Mouse (Mus musculus): ENCODE data around the gene Usp30. TPM values are rescaled to one million over a fixed set of nuclear protein-coding genes. Genes with fewer than 3 reads are reported as not detected.
A peak's percentile ranks its signal among the peaks of the same experiment; 100 is the strongest.

The Usp30 gene
- polyA plus RNA-seq (2016; fragmentation: Nextera tagmentation; extraction: Ambion mirVana): 12.7 and 15.5 TPM in 2 replicates

DNA sequence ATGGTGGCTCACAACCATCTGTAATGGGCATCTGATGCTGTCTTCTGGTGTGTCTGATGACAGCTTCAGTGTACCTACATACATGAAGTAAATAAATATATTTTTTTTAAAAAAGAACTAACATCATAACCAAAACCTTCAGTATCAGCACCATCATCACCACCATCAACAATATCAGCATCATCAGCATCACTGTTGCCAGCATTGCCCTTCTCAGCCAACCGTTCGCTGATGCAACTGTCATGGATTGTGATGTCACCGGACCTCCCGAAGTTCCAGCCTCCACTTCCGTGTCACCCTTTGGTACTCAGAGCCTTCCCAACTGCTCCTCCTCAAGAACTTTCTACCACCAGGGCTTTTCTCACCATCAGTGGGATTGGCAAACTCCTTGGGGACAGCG, at the start of gene Usp30:
TSS of gene Usp30 (plus strand) at position 301 of the 400 bp plus-strand sequence.
- WGBS: 95% methylated on average over 6 of the region's 6 CpGs
- DNase-seq (ENCODE audit: low spot score): no peak
- H3K27ac ChIP-seq: no peak within 1 kb of the TSS
- H3K9me3 ChIP-seq (replicated peaks): no peaks in the 10 kb centered on the region
- no peaks in the 10 kb centered on the region for H3K27me3 ChIP-seq (ENCODE audit: low read depth, poor library complexity, severe bottlenecking)
- peaks cover 10% of the 10 kb centered on the region; the same call in 1 of the 2 replicates for H3K4me1 ChIP-seq
- H3K4me3 ChIP-seq: no peak within 1 kb of the TSS
- H3K36me3 ChIP-seq: no peaks in the 10 kb centered on the region

- no peak for DNase-seq (ENCODE audit: low spot score)
- Histone ChIP-seq H3K9me3 (replicated peaks) (no peaks in the 10 kb centered on the region), H3K36me3 (no peaks in the 10 kb centered on the region), H3K4me3 (no peak overlapping the region; the same call in 1 of the 2 replicates), H3K4me1 (peaks cover 16% of the 10 kb centered on the region), H3K27ac (no peak overlapping the region), H3K27me3 (ENCODE audit: low read depth, poor library complexity, severe bottlenecking) (no peaks in the 10 kb centered on the region)
- 66% methylated on average over 6 of the region's 6 CpGs for WGBS
Observed at GRCm38 (mm10) chr5:114024390-114024789, 40.9 kb upstream of the Usp30 start.

DNA sequence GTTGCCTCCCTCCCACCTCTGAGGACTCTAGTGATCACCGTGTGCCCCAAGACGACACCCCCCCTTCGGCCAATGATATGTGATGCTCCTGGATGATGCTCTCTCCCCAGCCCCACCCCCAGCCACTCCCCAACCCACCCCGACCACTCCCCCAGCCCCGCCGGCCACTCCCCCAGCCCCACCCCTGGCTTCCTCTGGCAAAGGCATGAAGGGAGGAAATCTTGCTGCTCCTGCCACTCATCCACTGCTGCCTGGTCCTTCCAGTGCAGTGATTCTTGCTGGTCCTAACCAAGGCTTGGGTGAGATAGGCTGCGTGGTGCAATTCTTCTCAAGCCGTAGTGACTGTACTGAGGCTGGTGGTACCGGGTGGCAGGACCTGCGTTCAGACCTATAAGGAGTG, 40.4 kb upstream of the Usp30 start:
- Histone ChIP-seq H3K27ac (no peak overlapping the region), H3K27me3 (ENCODE audit: low read depth, poor library complexity, severe bottlenecking) (no peaks in the 10 kb centered on the region), H3K9me3 (replicated peaks) (no peaks in the 10 kb centered on the region), H3K4me3 (no peak overlapping the region; the same call in 1 of the 2 replicates), H3K4me1 (peaks cover 16% of the 10 kb centered on the region), H3K36me3 (no peaks in the 10 kb centered on the region)
- DNase-seq (ENCODE audit: low spot score): peak; percentile 46
- 8% methylated on average over 10 of the region's 10 CpGs for WGBS

DNA sequence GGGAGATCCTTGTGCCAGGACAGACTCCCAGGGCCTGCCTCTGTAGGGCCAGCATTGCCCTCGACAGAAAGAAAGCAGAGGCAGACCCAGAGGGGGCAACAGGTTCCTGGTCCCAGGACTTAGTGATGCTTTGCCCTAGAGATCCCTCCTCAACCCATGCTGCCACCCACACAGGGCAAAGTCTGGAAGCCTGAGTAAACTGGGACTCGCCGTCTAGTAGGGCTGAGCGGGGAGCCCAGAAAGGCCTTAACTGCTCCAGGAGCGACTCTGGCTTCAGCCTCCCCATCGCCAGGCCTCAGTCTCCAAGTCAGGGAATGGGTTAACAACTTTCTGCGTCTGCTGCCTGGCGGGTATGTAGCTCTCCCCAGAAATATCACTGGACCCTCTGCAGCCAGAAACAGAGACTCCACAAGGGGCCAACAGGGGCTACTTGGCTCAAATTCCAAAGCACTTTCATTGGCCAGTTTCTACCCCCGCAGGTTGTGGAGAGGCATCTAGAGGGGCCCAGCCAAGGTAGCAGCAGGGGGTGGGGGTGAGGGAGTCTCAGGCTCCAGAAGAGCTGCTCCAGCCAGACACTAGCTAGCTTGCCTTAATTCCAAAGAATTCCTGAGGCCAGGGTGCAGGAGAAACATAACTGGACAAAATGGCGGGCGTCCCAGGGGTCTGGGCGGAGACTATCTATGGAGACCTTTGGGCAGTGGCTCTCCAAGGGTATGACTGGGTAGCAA, 37.9 kb upstream of the Usp30 start:
- H3K4me3 ChIP-seq: no peak overlapping the region
- DNase-seq (ENCODE audit: low spot score): no peak
- H3K27me3 ChIP-seq (ENCODE audit: low read depth, poor library complexity, severe bottlenecking): no peaks in the 10 kb centered on the region
- H3K9me3 ChIP-seq (replicated peaks): no peaks in the 10 kb centered on the region
- no peak overlapping the region for H3K27ac ChIP-seq
- H3K4me1 ChIP-seq: peaks cover 16% of the 10 kb centered on the region
- 85% methylated on average over 12 of the region's 12 CpGs for WGBS
- H3K36me3 ChIP-seq: no peaks in the 10 kb centered on the region

GRCm38 (mm10) chr5:114028111-114028510, 37.1 kb upstream of the Usp30 start:
- 87% methylated on average over 12 of the region's 12 CpGs for WGBS

DNA sequence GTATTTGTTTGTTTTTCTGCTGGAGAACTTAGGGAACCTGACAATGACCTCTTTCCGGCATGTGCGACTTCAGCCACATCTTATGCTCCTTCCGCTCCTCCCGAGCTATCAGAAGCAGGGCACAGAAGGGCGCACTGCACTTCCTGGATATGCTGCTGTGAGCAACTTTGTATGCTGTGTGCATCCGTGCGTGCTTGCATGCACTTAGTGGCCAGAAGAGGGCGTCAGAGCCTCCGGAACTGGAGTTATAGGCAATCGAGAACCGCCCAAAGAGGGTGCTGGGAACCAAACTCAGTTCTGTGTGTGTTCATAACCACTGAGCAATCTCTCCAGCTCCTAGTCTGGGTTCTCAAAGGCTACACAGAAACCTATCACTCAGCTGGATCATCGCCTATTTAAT, 34.6 kb upstream of the Usp30 start:
- Histone ChIP-seq H3K4me1 (peaks cover 7% of the 10 kb centered on the region; the same call in 1 of the 2 replicates), H3K27ac (no peak overlapping the region), H3K27me3 (ENCODE audit: low read depth, poor library complexity, severe bottlenecking) (no peaks in the 10 kb centered on the region), H3K36me3 (no peaks in the 10 kb centered on the region), H3K9me3 (replicated peaks) (no peaks in the 10 kb centered on the region), H3K4me3 (no peak overlapping the region)
- WGBS: 91% methylated on average over 12 of the region's 12 CpGs
- DNase-seq (ENCODE audit: low spot score): no peak

More at GRCm38 (mm10) chr5:114028111-114028510, 37.1 kb upstream of the Usp30 start:
- H3K36me3 ChIP-seq: no peaks in the 10 kb centered on the region
- no peaks in the 10 kb centered on the region for H3K9me3 ChIP-seq (replicated peaks)
- H3K4me1 ChIP-seq: peaks cover 16% of the 10 kb centered on the region
- no peak overlapping the region for H3K27ac ChIP-seq
- no peak overlapping the region for H3K4me3 ChIP-seq
- no peaks in the 10 kb centered on the region for H3K27me3 ChIP-seq (ENCODE audit: low read depth, poor library complexity, severe bottlenecking)
- no peak for DNase-seq (ENCODE audit: low spot score)

DNA sequence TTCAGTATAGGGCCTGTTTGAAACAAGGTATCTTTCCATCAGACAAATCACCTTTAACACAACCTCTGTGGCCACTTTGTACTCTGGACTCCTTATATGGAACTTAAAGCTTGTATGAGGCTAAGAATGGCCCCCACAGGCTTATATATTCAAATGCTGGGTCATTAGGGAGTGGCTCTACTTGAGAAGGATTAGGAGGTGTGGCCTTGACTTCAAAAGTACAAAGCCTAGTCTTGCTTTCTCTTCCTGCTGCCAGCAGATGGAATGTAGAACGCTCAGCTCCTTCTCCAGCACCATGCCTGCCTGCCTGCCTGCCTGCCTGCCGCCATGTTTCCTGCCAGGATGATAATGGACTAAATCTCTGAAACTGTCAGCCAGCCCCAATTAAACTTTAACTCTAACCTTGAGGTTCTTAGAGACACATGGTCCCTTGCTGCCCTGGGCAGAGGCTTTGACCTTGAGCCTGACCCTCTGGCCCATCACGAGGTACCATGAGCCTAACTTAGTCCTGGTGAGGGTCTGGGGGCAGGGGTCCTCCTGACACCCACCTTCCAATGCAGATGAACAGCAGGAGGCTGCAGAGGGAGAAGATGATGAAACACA, 33.0 kb upstream of the Usp30 start:
- no peaks in the 10 kb centered on the region for H3K27me3 ChIP-seq (ENCODE audit: low read depth, poor library complexity, severe bottlenecking)
- peaks cover 10% of the 10 kb centered on the region; the same call in 1 of the 2 replicates for H3K4me1 ChIP-seq
- H3K4me3 ChIP-seq: no peak overlapping the region
- no peak for DNase-seq (ENCODE audit: low spot score)
- H3K27ac ChIP-seq: no peak overlapping the region
- WGBS: 86% methylated on average over 3 of the region's 3 CpGs
- H3K36me3 ChIP-seq: no peaks in the 10 kb centered on the region
- no peaks in the 10 kb centered on the region for H3K9me3 ChIP-seq (replicated peaks)

DNA sequence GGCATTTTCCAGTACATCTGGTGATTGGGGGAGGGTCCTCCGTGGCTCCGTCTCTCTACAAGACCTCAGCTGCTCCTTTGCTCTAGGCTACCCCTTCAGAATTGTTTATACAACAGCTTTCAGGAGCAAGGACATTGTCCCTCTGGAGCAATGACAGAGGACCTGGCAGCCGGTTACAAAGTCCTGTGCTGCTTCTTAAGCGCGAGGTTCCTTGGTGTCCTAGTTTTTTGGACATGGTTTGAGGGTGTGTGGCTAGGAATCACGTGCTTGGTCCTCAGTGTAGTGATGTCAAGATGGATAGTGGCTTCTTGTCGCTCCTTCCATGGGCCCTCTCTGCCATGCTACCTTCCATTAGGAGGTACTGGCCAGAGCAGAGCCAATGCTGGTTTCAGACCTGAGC, 30.9 kb upstream of the Usp30 start:
- no peak for DNase-seq (ENCODE audit: low spot score)
- Histone ChIP-seq H3K9me3 (replicated peaks) (no peaks in the 10 kb centered on the region), H3K4me3 (no peak overlapping the region), H3K36me3 (no peaks in the 10 kb centered on the region), H3K4me1 (0 out of 2 replicates have a peak, but pooled peaks cover 7% of the 10 kb centered on the region), H3K27ac (no peak overlapping the region), H3K27me3 (ENCODE audit: low read depth, poor library complexity, severe bottlenecking) (no peaks in the 10 kb centered on the region)
- 85% methylated on average over 7 of the region's 7 CpGs for WGBS

- 73% methylated on average over 10 of the region's 10 CpGs for WGBS
- no peak overlapping the region for H3K27ac ChIP-seq
- H3K4me1 ChIP-seq: 0 out of 2 replicates have a peak, but pooled peaks cover 7% of the 10 kb centered on the region
- no peaks in the 10 kb centered on the region for H3K36me3 ChIP-seq
- H3K9me3 ChIP-seq (replicated peaks): no peaks in the 10 kb centered on the region
- no peaks in the 10 kb centered on the region for H3K27me3 ChIP-seq (ENCODE audit: low read depth, poor library complexity, severe bottlenecking)
- DNase-seq (ENCODE audit: low spot score): no peak
- no peak overlapping the region for H3K4me3 ChIP-seq
Observed at GRCm38 (mm10) chr5:114035111-114035510, 30.1 kb upstream of the Usp30 start.

GRCm38 (mm10) chr5:114040508-114040907, 24.8 kb upstream of the Usp30 start:
- Histone ChIP-seq H3K36me3 (no peaks in the 10 kb centered on the region), H3K4me3 (no peak overlapping the region), H3K4me1 (peaks cover 23% of the 10 kb centered on the region), H3K9me3 (replicated peaks) (no peaks in the 10 kb centered on the region), H3K27ac (no peak overlapping the region), H3K27me3 (ENCODE audit: low read depth, poor library complexity, severe bottlenecking) (no peaks in the 10 kb centered on the region)
- 35% methylated on average over 8 of the region's 8 CpGs for WGBS
- no peak for DNase-seq (ENCODE audit: low spot score)

DNA sequence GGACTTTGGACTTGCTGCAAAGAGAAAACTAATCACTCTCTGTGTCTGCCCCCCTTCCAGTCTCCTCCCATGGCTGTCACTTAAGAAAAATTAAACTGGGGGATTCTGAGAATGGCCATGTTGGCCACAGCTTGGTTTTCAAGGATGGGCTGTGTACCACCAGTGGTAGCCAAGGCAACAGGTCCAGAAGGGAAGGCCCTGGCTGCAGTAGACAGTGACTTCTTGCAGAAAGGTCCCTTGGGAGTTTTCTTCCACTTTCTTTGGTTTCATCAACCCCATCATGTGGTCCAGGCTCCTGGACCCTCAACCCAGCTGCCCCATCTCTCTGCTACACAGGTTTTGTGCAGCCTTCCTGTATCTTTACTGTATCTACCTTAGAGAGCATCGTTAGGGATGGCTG, 24.4 kb upstream of the Usp30 start:
- no peaks in the 10 kb centered on the region for H3K36me3 ChIP-seq
- H3K9me3 ChIP-seq (replicated peaks): no peaks in the 10 kb centered on the region
- H3K4me1 ChIP-seq: peaks cover 23% of the 10 kb centered on the region
- no peak overlapping the region for H3K4me3 ChIP-seq
- H3K27me3 ChIP-seq (ENCODE audit: low read depth, poor library complexity, severe bottlenecking): no peaks in the 10 kb centered on the region
- no peak overlapping the region for H3K27ac ChIP-seq
- DNase-seq (ENCODE audit: low spot score): no peak
- 81% methylated on average over 1 of the region's 1 CpGs for WGBS

- H3K27me3 ChIP-seq (ENCODE audit: low read depth, poor library complexity, severe bottlenecking): no peaks in the 10 kb centered on the region
- H3K4me3 ChIP-seq: no peak overlapping the region
- no peak overlapping the region for H3K27ac ChIP-seq
- peak; percentile 38 for DNase-seq (ENCODE audit: low spot score)
- WGBS: 22% methylated on average over 15 of the region's 15 CpGs
- no peaks in the 10 kb centered on the region for H3K9me3 ChIP-seq (replicated peaks)
- H3K36me3 ChIP-seq: no peaks in the 10 kb centered on the region
- peaks cover 20% of the 10 kb centered on the region for H3K4me1 ChIP-seq
Observed at GRCm38 (mm10) chr5:114041327-114041930, 23.8 kb upstream of the Usp30 start.

DNA sequence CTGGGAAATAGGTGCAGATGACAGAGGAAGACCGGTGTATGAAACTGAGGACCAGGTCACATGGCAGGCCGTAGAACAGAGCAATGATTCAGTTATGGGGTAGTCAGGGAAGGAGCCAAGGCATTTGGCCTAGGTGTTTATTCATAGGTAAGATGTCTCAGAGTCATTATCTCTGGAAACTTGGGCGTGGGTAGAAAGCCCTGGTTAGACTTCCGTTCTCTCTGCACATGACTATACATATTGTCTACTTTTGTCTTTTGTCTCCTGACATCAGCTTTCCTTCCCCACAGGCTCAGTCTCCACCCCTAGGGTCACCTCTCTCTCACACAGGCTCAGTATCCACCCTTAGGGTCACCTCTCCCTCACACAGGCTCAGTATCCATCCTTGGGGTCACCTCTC, 21.5 kb upstream of the Usp30 start:
- no peaks in the 10 kb centered on the region for H3K9me3 ChIP-seq (replicated peaks)
- no peak overlapping the region for H3K4me3 ChIP-seq
- H3K27me3 ChIP-seq (ENCODE audit: low read depth, poor library complexity, severe bottlenecking): no peaks in the 10 kb centered on the region
- WGBS: 91% methylated on average over 4 of the region's 4 CpGs
- H3K36me3 ChIP-seq: no peaks in the 10 kb centered on the region
- DNase-seq (ENCODE audit: low spot score): no peak
- no peak overlapping the region for H3K27ac ChIP-seq
- peaks cover 22% of the 10 kb centered on the region for H3K4me1 ChIP-seq
